Mouse (Mus musculus) forebrain, embryonic 16.5 days (tissue): ENCODE measurements around the gene Prl8a2. TPM values are rescaled to one million over a fixed set of nuclear protein-coding genes. Genes with fewer than 3 reads are reported as not detected.
A peak's percentile ranks its signal among the peaks of the same experiment; 100 is the strongest.

Source experiments
- ATAC-seq: fragments of 200-750 bp; cut with Nextera tagmentation; 2 replicates; pipeline ENCODE4 v1.8.0; 2017; ENCODE audit warnings: mild to moderate bottlenecking, moderate library complexity
- H3K27ac ChIP-seq: fragments of 300-500 bp; sonication (generic); 2 replicates; pipeline ENCODE4 v1.5.1; 2014; ENCODE audit warnings: low read length, control low read depth
- H3K27me3 ChIP-seq: fragments of 300-500 bp; sonication (generic); replicated peaks from 2 replicates; pipeline ENCODE4 v1.6.1; 2014; ENCODE audit warnings: low read length; ENCODE audit not compliant: control insufficient read depth, insufficient read depth
- H3K36me3 ChIP-seq: fragments of 300-500 bp; sonication (generic); 2 replicates; pipeline ENCODE4 v1.6.1; 2014; ENCODE audit not compliant: control insufficient read depth, insufficient read depth
- H3K4me1 ChIP-seq: fragments of 300-500 bp; sonication (generic); replicated peaks from 2 replicates; pipeline ENCODE4 v1.6.1; 2014; ENCODE audit warnings: low read length; ENCODE audit not compliant: control insufficient read depth, insufficient read depth
- H3K4me2 ChIP-seq: fragments of 300-500 bp; sonication (generic); 2 replicates; pipeline ENCODE4 v1.6.1; 2014; ENCODE audit warnings: mild to moderate bottlenecking, low read length, control low read depth
- H3K4me3 ChIP-seq: fragments of 300-500 bp; sonication (generic); replicated peaks from 2 replicates; pipeline ENCODE4 v1.5.1; 2014; ENCODE audit warnings: mild to moderate bottlenecking, low read length, control low read depth
- H3K9ac ChIP-seq: fragments of 300-500 bp; sonication (generic); replicated peaks from 2 replicates; pipeline ENCODE4 v1.6.1; 2014; ENCODE audit warnings: low read depth, low read length, control low read depth
- H3K9me3 ChIP-seq: fragments of 300-500 bp; sonication (generic); 2 replicates; pipeline ENCODE4 v1.6.1; 2016; ENCODE audit warnings: low read length; ENCODE audit not compliant: control insufficient read depth
- WGBS: fragments of 180-500 bp; shearing (Covaris S2); extraction: QIAGEN DNeasy Blood & Tissue Kit; methylation state at CpG from one replicate; pipeline ENCODE4 v1.1.7; 2014; 5-methylcytosine and 5-hydroxymethylcytosine counted together
- polyA plus RNA-seq: library from polyadenylated mRNA; unstranded; fragments of >200 nt; fragmentation: Nextera tagmentation; extraction: Ambion mirVana; gene quantifications from 2 replicates; pipeline ENCODE4 v1.2.1, GENCODE M21; 2015

The Prl8a2 gene
- polyA plus RNA-seq = not detected in 2 replicates

DNA sequence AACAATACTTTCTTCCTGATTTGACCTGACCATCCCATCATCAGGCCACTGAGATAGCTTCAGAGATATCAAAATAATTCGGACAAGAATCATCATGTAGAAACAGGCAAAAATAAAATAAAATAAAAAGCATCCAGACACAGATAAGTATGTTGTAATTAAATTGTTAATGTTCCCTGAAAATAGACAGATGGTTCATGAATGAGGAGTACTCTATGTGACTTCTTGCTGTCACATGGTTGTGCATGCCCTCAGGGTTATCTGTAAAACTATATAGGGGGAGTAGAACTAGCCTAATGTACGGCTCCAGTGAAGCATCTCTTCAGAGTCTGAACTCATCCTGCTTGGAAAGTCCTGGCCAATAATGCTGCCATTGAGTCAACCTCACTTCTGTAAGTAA, at the start of gene Prl8a2:
Gene Prl8a2, plus strand, starts transcription at position 301 of the 400 bp plus-strand sequence.
- no peak within 1 kb of the TSS for H3K9ac ChIP-seq
- no peak within 1 kb of the TSS for H3K27ac ChIP-seq
- no peaks in the 10 kb centered on the region for H3K27me3 ChIP-seq
- H3K4me1 ChIP-seq = no peaks in the 10 kb centered on the region
- H3K4me2 ChIP-seq = no peak within 1 kb of the TSS
- H3K36me3 ChIP-seq = no peaks in the 10 kb centered on the region
- no peak for ATAC-seq
- WGBS = 88% methylated on average over 2 of the region's 2 CpGs
- no peaks in the 10 kb centered on the region for H3K9me3 ChIP-seq
- H3K4me3 ChIP-seq = no peak within 1 kb of the TSS

- Histone ChIP-seq H3K36me3 (no peaks in the 10 kb centered on the region), H3K4me1 (no peaks in the 10 kb centered on the region), H3K4me3 (no peak within 1 kb of the TSS), H3K9me3 (no peaks in the 10 kb centered on the region), H3K27ac (no peak within 1 kb of the TSS), H3K4me2 (no peak within 1 kb of the TSS), H3K27me3 (no peaks in the 10 kb centered on the region), H3K9ac (no peak within 1 kb of the TSS)
- 82% methylated on average over 7 of the region's 7 CpGs for WGBS
- ATAC-seq = no peak
Observed at GRCm38 (mm10) chr13:27312334-27313225, 32.9 kb upstream of the Prl8a2 start, which contains the start of gene Prl6a1. Gene Prl6a1 (plus strand): TSS chr13:27312627.

DNA sequence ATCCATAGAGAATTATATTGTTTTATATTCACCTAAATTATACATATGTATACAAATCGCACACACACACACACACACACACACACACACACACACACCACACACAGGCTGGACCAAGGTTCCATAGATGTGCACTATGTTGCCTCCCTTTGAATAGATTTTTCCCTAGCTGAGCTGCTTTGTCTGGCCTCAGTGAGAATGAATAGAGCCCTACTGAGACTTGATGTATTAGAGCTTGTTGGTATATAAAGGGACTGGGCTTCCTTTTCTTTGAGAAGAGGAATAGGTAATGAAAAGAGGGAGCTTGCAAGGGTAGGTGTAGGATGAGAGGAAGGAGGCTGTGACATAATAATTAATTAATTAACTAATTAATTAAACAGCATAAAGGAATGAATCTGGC, 10.5 kb upstream of the Prl8a2 start:
- 5% methylated on average over 1 of the region's 1 CpGs for WGBS
- Histone ChIP-seq H3K9ac (no peak overlapping the region), H3K4me1 (no peaks in the 10 kb centered on the region), H3K27me3 (no peaks in the 10 kb centered on the region), H3K9me3 (no peaks in the 10 kb centered on the region), H3K4me2 (no peak overlapping the region), H3K4me3 (no peak overlapping the region), H3K27ac (no peak overlapping the region), H3K36me3 (no peaks in the 10 kb centered on the region)
- ATAC-seq = no peak

DNA sequence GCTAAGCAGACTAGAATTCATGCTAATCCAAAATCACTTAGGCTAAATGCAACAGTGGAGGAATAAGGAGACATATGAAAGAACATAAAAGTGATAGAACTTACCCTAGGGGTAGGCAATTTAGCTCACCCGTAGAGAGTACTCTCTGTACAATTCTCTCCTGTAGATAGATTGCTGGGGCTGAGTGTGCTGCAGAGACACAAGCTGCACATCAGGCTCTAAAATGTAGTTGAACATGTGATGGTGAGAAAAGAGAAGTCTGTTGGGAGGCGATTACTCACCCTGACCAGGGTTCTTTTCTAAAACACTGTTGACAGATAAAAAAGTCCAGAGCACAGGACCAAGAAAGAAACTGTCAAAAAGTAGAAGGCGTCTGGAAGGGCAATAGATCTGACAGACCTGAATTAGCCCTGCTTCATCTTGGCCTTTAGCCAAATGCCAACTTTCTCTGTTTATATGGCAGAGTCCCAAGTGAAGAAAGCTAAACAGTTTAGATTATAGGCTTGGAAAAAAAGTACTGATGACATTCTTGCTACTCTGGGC, 2.7 kb upstream of the Prl8a2 start:
- Histone ChIP-seq H3K36me3 (no peaks in the 10 kb centered on the region), H3K4me2 (no peak overlapping the region), H3K27ac (no peak overlapping the region), H3K4me1 (no peaks in the 10 kb centered on the region), H3K9ac (no peak overlapping the region), H3K9me3 (no peaks in the 10 kb centered on the region), H3K4me3 (no peak overlapping the region), H3K27me3 (no peaks in the 10 kb centered on the region)
- 44% methylated on average over 3 of the region's 3 CpGs for WGBS
- no peak for ATAC-seq

DNA sequence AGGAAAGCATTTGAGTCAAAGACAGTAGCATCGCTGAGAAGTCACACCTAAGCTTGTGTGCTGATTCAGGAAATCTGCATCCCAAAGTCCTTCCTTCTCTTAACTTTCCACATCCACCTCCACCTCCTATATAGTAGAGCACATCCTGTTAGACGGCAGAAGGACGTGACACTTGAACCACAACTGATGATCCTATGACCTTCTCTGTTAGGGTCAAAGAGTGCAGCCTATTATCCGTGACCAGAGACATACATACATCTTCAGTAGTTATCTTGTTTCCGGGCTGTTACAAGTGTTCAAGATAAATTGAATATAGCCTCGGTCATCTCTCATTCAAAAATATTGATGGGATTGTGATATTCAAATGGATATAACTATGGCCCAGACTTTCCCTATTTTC, 45.3 kb downstream of the Prl8a2 start, which contains the start of gene Prl2b1:
Gene Prl2b1, minus strand, starts transcription at position 101 of the 400 bp plus-strand sequence.
- H3K27ac ChIP-seq = no peak within 1 kb of the TSS
- H3K4me3 ChIP-seq = no peak within 1 kb of the TSS
- no peaks in the 10 kb centered on the region for H3K36me3 ChIP-seq
- no peak within 1 kb of the TSS for H3K9ac ChIP-seq
- no peaks in the 10 kb centered on the region for H3K27me3 ChIP-seq
- H3K9me3 ChIP-seq = no peaks in the 10 kb centered on the region
- no peaks in the 10 kb centered on the region for H3K4me1 ChIP-seq
- WGBS = 89% methylated on average over 6 of the region's 6 CpGs
- no peak within 1 kb of the TSS for H3K4me2 ChIP-seq
- no peak for ATAC-seq

DNA sequence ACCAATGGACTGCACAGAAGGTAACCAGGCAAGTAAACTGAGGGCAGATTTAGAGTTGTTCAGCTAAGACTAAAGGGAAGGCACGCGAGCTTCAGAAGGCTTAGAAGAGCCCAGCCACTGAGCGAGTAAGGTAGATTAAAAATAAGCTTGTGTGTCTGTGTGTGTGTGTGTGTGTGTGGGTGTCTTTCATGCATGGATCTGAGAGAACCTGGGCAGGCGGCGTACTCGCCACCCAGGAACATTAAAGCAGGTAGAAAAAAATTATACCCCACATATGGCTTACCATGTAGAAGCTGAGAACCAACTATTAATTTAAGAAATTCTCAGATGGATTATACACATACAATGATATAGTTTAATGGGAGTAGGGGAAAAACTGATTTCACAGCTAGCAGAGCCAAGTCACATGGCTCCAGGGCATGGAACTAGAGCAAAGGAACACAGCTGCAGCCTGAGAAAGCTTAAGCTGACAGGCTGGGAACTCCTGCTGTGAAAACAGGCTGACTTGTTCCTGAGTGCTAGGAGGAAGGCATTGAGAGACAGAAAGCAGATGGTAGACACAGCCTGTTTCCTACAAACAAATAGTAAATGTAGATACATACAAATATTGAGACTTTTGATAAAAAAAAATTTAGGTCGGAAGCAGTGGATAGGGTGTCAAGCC, 53.7 kb downstream of the Prl8a2 start:
- WGBS = 72% methylated on average over 7 of the region's 7 CpGs

More for the DNA sequence above, 53.7 kb downstream of the Prl8a2 start:
- Histone ChIP-seq H3K27me3 (no peaks in the 10 kb centered on the region), H3K27ac (no peak overlapping the region), H3K9ac (no peak overlapping the region), H3K36me3 (no peaks in the 10 kb centered on the region), H3K4me1 (no peaks in the 10 kb centered on the region), H3K9me3 (no peaks in the 10 kb centered on the region), H3K4me3 (no peak overlapping the region), H3K4me2 (no peak overlapping the region)
- ATAC-seq = peak; percentile 88

Other genes starting within 250 kb of the Prl8a2 start
- gene Prl3d2, start 224.0 kb upstream of the Prl8a2 start, polyA plus RNA-seq = not detected in 2 replicates
- gene Prl3d3, start 188.9 kb upstream of the Prl8a2 start, polyA plus RNA-seq = not detected in 2 replicates
- gene Prl3c1, start 149.0 kb upstream of the Prl8a2 start, polyA plus RNA-seq = not detected in 2 replicates
- gene Prl3b1, start 103.8 kb upstream of the Prl8a2 start, polyA plus RNA-seq = not detected in 2 replicates
- not detected in 2 replicates for gene Prl3a1, start 86.2 kb upstream of the Prl8a2 start, polyA plus RNA-seq
- not detected in 2 replicates for gene Prl6a1, start 33.0 kb upstream of the Prl8a2 start, polyA plus RNA-seq
- gene Prl2b1, start 45.2 kb downstream of the Prl8a2 start, polyA plus RNA-seq = not detected in 2 replicates
- not detected in 2 replicates for gene Prl8a6, start 93.0 kb downstream of the Prl8a2 start, polyA plus RNA-seq
- gene Prl8a8, start 167.5 kb downstream of the Prl8a2 start, polyA plus RNA-seq = not detected in 2 replicates
- gene Prl8a9, start 218.9 kb downstream of the Prl8a2 start, polyA plus RNA-seq = not detected in 2 replicates
- not detected in 2 replicates for gene Prl8a1, start 236.5 kb downstream of the Prl8a2 start, polyA plus RNA-seq